Mouse (Mus musculus) embryonic fibroblast, embryonic 13.5 days (primary cell): ENCODE results near the gene Fam49a. TPM values are rescaled to one million over a fixed set of nuclear protein-coding genes. Genes with fewer than 3 reads are reported as not detected.

Source experiments
- H3K27ac ChIP-seq: 2 replicates; pipeline ENCODE4 v1.5.1; 2012; ENCODE audit warnings: low read length, control low read depth, inconsistent platforms; ENCODE audit not compliant: insufficient read depth
- H3K4me1 ChIP-seq: 2 replicates; pipeline ENCODE4 v1.6.1; 2011; ENCODE audit warnings: low read length; ENCODE audit not compliant: control insufficient read depth, insufficient read depth
- H3K4me3 ChIP-seq: 2 replicates; pipeline ENCODE4 v1.5.1; 2011; ENCODE audit warnings: mild to moderate bottlenecking, control low read depth, low read length; ENCODE audit not compliant: insufficient read depth
- CTCF ChIP-seq: IDR thresholded peaks from 2 replicates; pipeline ENCODE4 v1.5.1; 2011; ENCODE audit warnings: mild to moderate bottlenecking, control low read depth, low read length, moderate library complexity, borderline replicate concordance; ENCODE audit not compliant: insufficient read depth
- POLR2A ChIP-seq: IDR thresholded peaks from 2 replicates; pipeline ENCODE4 v1.6.1; 2011; ENCODE audit warnings: low read depth, mild to moderate bottlenecking, control low read depth, low read length, moderate library complexity
- polyA plus RNA-seq: library from polyadenylated mRNA; stranded (reverse); fragments of >200 nt; gene quantifications from 2 replicates; pipeline ENCODE4 v1.2.4, GENCODE M21; 2011; ENCODE audit warnings: low read depth; ENCODE audit not compliant: missing spikeins, insufficient read length

The Fam49a gene
- polyA plus RNA-seq = 6.7 and 8.2 TPM in 2 replicates

DNA sequence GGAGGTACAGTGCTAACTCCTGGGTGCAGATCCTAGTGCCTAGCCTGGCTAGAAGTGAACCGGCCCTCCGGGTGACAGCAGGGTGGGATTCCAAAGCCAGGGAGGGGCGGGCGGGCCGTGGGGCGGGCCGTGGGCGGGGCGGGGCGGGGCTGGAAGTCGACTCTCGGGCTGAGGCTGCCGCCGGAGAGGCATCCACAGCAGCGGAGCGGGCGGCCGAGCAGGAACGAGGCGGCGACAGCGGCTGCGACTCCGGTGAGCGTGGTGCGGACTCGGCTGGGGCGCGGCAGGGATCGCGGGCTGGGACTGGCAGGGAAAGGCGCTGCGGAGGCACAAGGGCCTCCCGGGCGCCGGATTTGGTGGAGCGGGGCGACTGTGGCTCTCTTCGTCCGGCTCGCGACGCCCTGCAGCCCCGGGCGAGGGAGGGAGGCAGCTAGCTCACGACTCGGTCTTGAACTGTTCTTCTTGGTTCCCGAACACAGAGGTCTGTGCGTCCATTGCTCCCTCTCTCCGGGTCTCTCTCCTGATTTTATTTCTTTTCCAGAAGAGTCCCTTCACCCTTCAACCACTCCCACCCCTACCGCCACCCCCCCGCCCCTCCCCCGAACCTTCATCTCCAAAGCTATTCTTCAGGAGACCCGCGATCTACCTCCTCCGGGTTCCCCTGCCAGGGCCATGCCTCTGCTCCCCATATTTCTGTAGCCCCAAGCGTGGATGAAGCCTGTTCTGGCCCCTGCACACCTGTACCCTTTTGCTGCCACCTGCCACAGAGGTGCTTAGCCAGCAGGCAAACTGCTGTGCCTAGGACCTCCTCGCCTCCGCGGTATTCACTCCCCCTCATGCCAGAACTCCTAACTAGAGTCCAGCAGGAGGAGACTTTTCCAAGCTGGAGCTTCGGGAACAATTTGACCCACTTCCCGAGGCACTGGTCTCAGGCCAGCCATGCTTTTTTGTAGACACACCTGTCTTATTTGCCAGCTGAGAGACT, at the start of gene Fam49a:
TSS of gene Fam49a (plus strand) at position 153 of the 985 bp plus-strand sequence.
- TF ChIP-seq POLR2A = peak; percentile 90
- no peak for TF ChIP-seq CTCF
- Histone ChIP-seq H3K27ac (peak within 1 kb of the TSS; percentile 54; the same call in 1 of the 2 replicates), H3K4me3 (peak within 1 kb of the TSS; percentile 55), H3K4me1 (peaks cover 11% of the 10 kb centered on the region; the same call in 1 of the 2 replicates)

GRCm38 (mm10) chr12:12213536-12213935, 48.4 kb upstream of the Fam49a start:
- Histone ChIP-seq H3K4me1 (no peaks in the 10 kb centered on the region), H3K27ac (no peak overlapping the region), H3K4me3 (no peak overlapping the region)
- TF ChIP-seq POLR2A (no peak), CTCF (no peak)

DNA sequence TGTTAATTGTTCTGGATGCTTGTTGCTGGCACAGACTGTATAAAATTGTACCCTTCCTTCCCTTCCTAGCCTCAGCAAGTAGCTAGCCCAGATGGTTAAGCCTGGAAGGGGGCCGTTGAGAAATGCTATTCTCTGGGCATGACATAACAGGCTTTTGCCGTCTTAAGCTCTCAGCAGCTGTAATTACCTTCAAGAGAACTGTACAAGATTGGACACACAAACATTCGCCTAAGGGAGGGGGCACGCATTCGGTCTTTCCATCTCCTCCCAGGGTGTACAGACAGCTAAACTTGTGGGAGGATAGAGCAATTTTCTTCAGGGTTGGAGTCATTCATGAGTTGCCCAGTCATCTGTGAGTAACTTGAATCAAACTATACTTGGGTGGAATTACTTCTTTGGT, 43.0 kb upstream of the Fam49a start:
- H3K27ac ChIP-seq = peak overlapping the region; percentile 46; the same call in 1 of the 2 replicates
- TF ChIP-seq CTCF (no peak), POLR2A (no peak)
- H3K4me3 ChIP-seq = no peak overlapping the region
- 0 out of 2 replicates have a peak, but pooled peaks cover 5% of the 10 kb centered on the region for H3K4me1 ChIP-seq

GRCm38 (mm10) chr12:12220755-12221496, 41.0 kb upstream of the Fam49a start:
- H3K4me1 ChIP-seq = 0 out of 2 replicates have a peak, but pooled peaks cover 5% of the 10 kb centered on the region
- TF ChIP-seq CTCF = no peak
- TF ChIP-seq POLR2A = no peak

DNA sequence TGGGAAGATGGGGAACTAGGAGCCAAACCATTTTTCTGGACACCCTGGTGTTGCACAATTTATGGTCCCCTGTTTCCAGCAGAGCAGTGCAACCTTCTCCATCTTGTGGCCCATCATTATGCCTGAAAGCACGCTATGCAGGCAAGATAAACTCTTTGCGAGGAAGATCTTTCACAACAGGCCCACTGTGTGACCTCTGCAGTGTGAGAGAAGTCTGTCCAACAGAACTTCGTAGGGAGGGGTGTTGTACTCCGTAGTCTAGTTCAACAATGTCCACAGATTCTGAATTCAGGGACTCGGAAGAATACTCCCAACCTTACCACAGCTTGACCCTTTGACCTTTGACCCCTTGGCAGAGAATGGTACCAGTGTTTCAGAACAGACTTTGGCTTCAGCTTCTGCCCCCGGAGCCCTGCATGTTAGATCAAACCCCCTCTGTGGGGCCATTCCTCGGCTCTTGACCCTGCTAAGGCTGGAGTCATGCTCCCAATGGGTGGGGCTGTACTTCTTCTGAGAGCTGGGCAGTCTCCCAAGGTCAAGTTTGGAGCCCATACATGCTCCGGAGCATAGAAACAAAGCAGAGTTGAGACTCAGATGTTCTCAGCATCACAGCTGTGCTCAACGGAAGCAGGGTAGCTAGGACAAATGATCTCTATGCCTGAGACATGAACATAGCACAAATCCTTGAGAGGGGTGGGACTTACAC, 39.2 kb upstream of the Fam49a start:
- 0 out of 2 replicates have a peak, but pooled peaks cover 5% of the 10 kb centered on the region for H3K4me1 ChIP-seq
- no peak for TF ChIP-seq POLR2A
- no peak for TF ChIP-seq CTCF

More at GRCm38 (mm10) chr12:12220755-12221496, 41.0 kb upstream of the Fam49a start:
- Histone ChIP-seq H3K4me3 (no peak overlapping the region), H3K27ac (no peak overlapping the region)

GRCm38 (mm10) chr12:12223336-12223735, 38.6 kb upstream of the Fam49a start:
- no peak overlapping the region for H3K27ac ChIP-seq
- 0 out of 2 replicates have a peak, but pooled peaks cover 5% of the 10 kb centered on the region for H3K4me1 ChIP-seq
- no peak for TF ChIP-seq CTCF
- H3K4me3 ChIP-seq = no peak overlapping the region

More for the DNA sequence above, 39.2 kb upstream of the Fam49a start:
- Histone ChIP-seq H3K27ac (no peak overlapping the region), H3K4me3 (no peak overlapping the region)

- Histone ChIP-seq H3K4me1 (0 out of 2 replicates have a peak, but pooled peaks cover 5% of the 10 kb centered on the region), H3K4me3 (no peak overlapping the region), H3K27ac (no peak overlapping the region)
- TF ChIP-seq CTCF = no peak
- TF ChIP-seq POLR2A = no peak
Observed at GRCm38 (mm10) chr12:12225706-12226105, 36.2 kb upstream of the Fam49a start.

GRCm38 (mm10) chr12:12227594-12227993, 34.3 kb upstream of the Fam49a start:
- H3K27ac ChIP-seq = no peak overlapping the region
- TF ChIP-seq POLR2A (no peak), CTCF (no peak)
- no peak overlapping the region for H3K4me3 ChIP-seq
- H3K4me1 ChIP-seq = 0 out of 2 replicates have a peak, but pooled peaks cover 5% of the 10 kb centered on the region

GRCm38 (mm10) chr12:12230031-12230557, 31.8 kb upstream of the Fam49a start:
- Histone ChIP-seq H3K4me3 (no peak overlapping the region), H3K4me1 (no peaks in the 10 kb centered on the region), H3K27ac (no peak overlapping the region)
- TF ChIP-seq CTCF (no peak), POLR2A (no peak)
